Mouse (Mus musculus): ENCODE measurements around the gene Iqschfp. TPM values are rescaled to one million over a fixed set of nuclear protein-coding genes. Genes with fewer than 3 reads are reported as not detected.

The Iqschfp gene
- total and polyA plus RNA-seq, 2 experiments from 2014 or later, result not detected

DNA sequence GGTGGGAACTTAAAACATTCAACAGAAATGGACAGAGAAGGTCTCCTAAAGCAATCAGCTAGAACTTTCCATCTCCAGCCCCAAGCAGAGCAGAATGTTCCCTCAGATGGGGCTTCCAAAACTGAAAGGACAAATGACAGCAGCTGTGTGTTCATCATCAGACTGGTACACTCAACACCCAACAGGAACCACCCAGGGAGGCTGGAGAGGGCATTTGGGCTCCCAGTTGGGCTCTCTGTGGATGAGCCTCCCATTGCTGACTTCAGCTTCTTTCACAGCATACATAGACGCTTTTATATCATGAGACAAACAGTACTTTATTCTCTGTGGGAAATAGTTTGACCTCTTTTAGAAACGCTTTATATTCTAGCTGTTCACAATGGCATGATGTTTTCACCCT lies 464.5 kb downstream of the Iqschfp start:
- H3K4me3 ChIP-seq (ENCODE audit: low read depth, low read length), result no peak overlapping the region
- TF ChIP-seq CTCF (IDR thresholded peaks at IDR 0.05; ENCODE audit: low read depth) (no peak), EP300 (IDR thresholded peaks at IDR 0.05; ENCODE audit: low read depth) (no peak)
- no peak for ATAC-seq (ENCODE audit: insufficient read depth, low read depth)
- H3K4me2 ChIP-seq (ENCODE audit: low read depth, low read length), result no peak overlapping the region
- H3K27ac ChIP-seq (ENCODE audit: low read depth), result no peak overlapping the region
- 77% methylated on average over 2 of the region's 2 CpGs for WGBS
- no peaks in the 10 kb centered on the region for H3K36me3 ChIP-seq (replicated peaks; ENCODE audit: control insufficient read depth, insufficient read depth, low read length)
- no peaks in the 10 kb centered on the region for H3K9me3 ChIP-seq (replicated peaks; ENCODE audit: control insufficient read depth, low read length)
- H3K27me3 ChIP-seq (ENCODE audit: control insufficient read depth, insufficient read depth, low read length), result no peaks in the 10 kb centered on the region
- no peak overlapping the region for H3K9ac ChIP-seq (replicated peaks; ENCODE audit: low read depth, low read length)
- H3K4me1 ChIP-seq (ENCODE audit: control insufficient read depth, insufficient read depth), result no peaks in the 10 kb centered on the region
- no peak for DNase-seq (ENCODE audit: low spot score)

- ATAC-seq (ENCODE audit: insufficient read depth, low read depth), result no peak
- Histone ChIP-seq H3K4me3 (ENCODE audit: low read depth, low read length) (no peak overlapping the region), H3K9me3 (replicated peaks; ENCODE audit: control insufficient read depth, low read length) (no peaks in the 10 kb centered on the region), H3K27me3 (ENCODE audit: control insufficient read depth, insufficient read depth, low read length) (no peaks in the 10 kb centered on the region), H3K9ac (replicated peaks; ENCODE audit: low read depth, low read length) (no peak overlapping the region), H3K27ac (ENCODE audit: low read depth) (no peak overlapping the region), H3K36me3 (replicated peaks; ENCODE audit: control insufficient read depth, insufficient read depth, low read length) (no peaks in the 10 kb centered on the region), H3K4me2 (ENCODE audit: low read depth, low read length) (no peak overlapping the region), H3K4me1 (ENCODE audit: control insufficient read depth, insufficient read depth) (no peaks in the 10 kb centered on the region)
- DNase-seq (ENCODE audit: low spot score), result no peak
- TF ChIP-seq EP300 (IDR thresholded peaks at IDR 0.05; ENCODE audit: low read depth) (no peak), CTCF (IDR thresholded peaks at IDR 0.05; ENCODE audit: low read depth) (no peak)
These were observed 476.0 kb downstream of the Iqschfp start for GRCm38 (mm10) chr3:68368029-68368428.

DNA sequence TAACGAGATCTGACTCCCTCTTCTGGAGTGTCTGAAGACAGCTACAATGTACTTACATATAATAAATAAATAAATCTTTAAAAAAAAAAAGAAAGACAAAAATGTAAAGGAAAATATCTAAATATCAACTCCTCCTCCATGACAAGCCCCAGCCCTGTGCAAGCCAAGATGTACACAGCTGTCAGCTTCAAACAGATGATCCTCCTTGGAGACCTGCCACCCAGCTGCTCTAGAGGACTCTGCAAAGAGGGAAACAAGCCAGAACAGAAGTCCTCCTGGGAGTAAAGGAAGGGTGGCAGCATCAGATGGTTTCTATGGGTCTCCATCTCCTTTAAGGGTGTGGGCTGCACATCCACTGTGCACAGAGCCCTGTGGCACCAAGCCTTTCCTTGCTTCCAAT lies 480.9 kb downstream of the Iqschfp start:
- TF ChIP-seq EP300 (IDR thresholded peaks at IDR 0.05; ENCODE audit: low read depth) (no peak), CTCF (IDR thresholded peaks at IDR 0.05; ENCODE audit: low read depth) (no peak)
- H3K9ac ChIP-seq (replicated peaks; ENCODE audit: low read depth, low read length), result no peak overlapping the region
- H3K9me3 ChIP-seq (replicated peaks; ENCODE audit: control insufficient read depth, low read length), result no peaks in the 10 kb centered on the region
- no peak overlapping the region for H3K4me2 ChIP-seq (ENCODE audit: low read depth, low read length)
- no peak overlapping the region for H3K27ac ChIP-seq (ENCODE audit: low read depth)
- no peaks in the 10 kb centered on the region for H3K27me3 ChIP-seq (ENCODE audit: control insufficient read depth, insufficient read depth, low read length)
- no peaks in the 10 kb centered on the region for H3K36me3 ChIP-seq (replicated peaks; ENCODE audit: control insufficient read depth, insufficient read depth, low read length)
- no peak overlapping the region for H3K4me3 ChIP-seq (ENCODE audit: low read depth, low read length)
- no CpG with 5 or more reads among the region's 1 CpGs for WGBS
- no peak for DNase-seq (ENCODE audit: low spot score)
- H3K4me1 ChIP-seq (ENCODE audit: control insufficient read depth, insufficient read depth), result no peaks in the 10 kb centered on the region
- ATAC-seq (ENCODE audit: insufficient read depth, low read depth), result no peak

DNA sequence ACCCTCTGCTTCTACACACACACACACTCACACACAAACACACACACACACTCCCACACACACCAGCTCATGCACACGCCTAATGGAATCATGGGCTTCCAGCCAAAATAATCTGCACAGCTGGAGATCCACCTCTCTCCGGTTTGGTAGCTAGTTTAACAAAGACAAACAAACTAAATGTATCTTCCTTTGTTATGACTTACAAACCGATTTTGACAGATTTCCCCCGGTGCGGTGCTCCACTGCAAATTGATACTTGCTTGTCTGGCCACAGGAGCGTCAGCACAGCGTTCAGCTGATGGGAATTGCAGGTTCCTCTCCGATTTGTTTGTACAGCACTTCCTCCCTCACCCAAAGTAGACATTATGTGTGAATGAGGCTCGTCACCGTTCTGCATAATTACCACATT lies 483.1 kb downstream of the Iqschfp start:
- no peak overlapping the region for H3K4me2 ChIP-seq (ENCODE audit: low read depth, low read length)
- no peak for DNase-seq (ENCODE audit: low spot score)

DNA sequence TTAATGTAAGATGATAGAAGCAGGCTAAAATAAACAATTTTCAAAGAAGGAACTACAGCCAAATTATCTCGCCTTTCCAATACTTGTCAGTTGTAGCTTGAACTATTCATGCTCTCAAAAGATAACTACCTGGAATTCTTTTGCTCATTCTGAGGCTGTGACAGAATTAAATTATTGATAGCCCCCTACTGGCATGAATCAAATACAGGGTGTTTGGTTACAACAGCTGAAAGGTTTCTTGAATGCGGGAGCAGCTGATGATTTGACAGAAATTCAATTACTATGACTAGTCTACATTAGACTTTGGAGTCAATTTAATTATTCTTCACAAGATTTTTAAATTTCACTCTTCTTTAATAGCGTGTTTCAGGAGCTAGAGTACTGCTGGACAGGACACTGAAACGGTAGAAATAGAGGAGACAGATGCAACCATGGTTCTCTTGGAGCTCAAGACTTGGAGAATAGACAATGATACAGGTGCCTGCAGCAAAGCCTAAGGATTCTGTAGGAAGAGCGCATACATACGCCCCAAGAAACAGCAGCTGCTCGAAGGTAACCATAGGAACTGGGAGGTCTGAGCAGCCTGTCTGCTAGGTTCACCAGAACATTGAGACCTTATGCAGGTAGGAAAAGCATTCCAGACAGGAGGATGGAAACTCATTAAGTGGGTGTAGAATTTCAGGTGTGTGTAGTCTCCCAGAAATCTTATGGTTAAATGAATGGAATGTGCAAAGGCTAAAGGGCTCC lies 485.6 kb downstream of the Iqschfp start:
- no peaks in the 10 kb centered on the region for H3K9me3 ChIP-seq (replicated peaks; ENCODE audit: control insufficient read depth, low read length)
- H3K27ac ChIP-seq (ENCODE audit: low read depth), result no peak overlapping the region
- no peak overlapping the region for H3K4me2 ChIP-seq (ENCODE audit: low read depth, low read length)
- WGBS, result 74% methylated on average over 7 of the region's 7 CpGs
- no peak overlapping the region for H3K4me3 ChIP-seq (ENCODE audit: low read depth, low read length)
- no peaks in the 10 kb centered on the region for H3K4me1 ChIP-seq (ENCODE audit: control insufficient read depth, insufficient read depth)
- TF ChIP-seq CTCF (IDR thresholded peaks at IDR 0.05; ENCODE audit: low read depth), result no peak
- TF ChIP-seq EP300 (IDR thresholded peaks at IDR 0.05; ENCODE audit: low read depth), result no peak
- ATAC-seq (ENCODE audit: insufficient read depth, low read depth), result no peak
- H3K36me3 ChIP-seq (replicated peaks; ENCODE audit: control insufficient read depth, insufficient read depth, low read length), result no peaks in the 10 kb centered on the region
- no peaks in the 10 kb centered on the region for H3K27me3 ChIP-seq (ENCODE audit: control insufficient read depth, insufficient read depth, low read length)
- H3K9ac ChIP-seq (replicated peaks; ENCODE audit: low read depth, low read length), result no peak overlapping the region
- DNase-seq (ENCODE audit: low spot score), result no peak

More for the DNA sequence above, 483.1 kb downstream of the Iqschfp start:
- Histone ChIP-seq H3K36me3 (replicated peaks; ENCODE audit: control insufficient read depth, insufficient read depth, low read length) (no peaks in the 10 kb centered on the region), H3K27ac (ENCODE audit: low read depth) (no peak overlapping the region), H3K9me3 (replicated peaks; ENCODE audit: control insufficient read depth, low read length) (no peaks in the 10 kb centered on the region), H3K4me1 (ENCODE audit: control insufficient read depth, insufficient read depth) (no peaks in the 10 kb centered on the region), H3K27me3 (ENCODE audit: control insufficient read depth, insufficient read depth, low read length) (no peaks in the 10 kb centered on the region), H3K4me3 (ENCODE audit: low read depth, low read length) (no peak overlapping the region), H3K9ac (replicated peaks; ENCODE audit: low read depth, low read length) (no peak overlapping the region)
- TF ChIP-seq CTCF (IDR thresholded peaks at IDR 0.05; ENCODE audit: low read depth), result no peak
- 49% methylated on average over 10 of the region's 10 CpGs for WGBS
- ATAC-seq (ENCODE audit: insufficient read depth, low read depth), result no peak

DNA sequence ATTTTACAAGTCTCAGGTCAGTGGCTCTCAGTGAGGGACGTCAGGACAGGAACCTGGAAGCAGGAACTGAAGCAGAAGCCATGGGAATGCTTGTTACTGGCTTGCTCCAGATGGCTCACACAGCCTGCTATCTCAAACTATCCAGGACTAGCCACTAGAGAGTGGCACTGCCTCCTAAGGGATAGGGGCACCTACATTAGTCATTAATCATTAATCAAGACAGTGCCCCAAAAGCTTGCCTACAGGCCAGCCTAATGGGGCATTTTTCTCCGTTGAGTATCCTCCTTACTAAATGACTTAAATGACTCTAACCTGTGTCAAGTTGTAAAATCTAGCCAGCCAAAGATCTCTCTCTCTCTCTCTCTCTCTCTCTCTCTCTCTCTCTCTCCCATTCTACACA lies 486.8 kb downstream of the Iqschfp start:
- H3K4me1 ChIP-seq (ENCODE audit: control insufficient read depth, insufficient read depth), result no peaks in the 10 kb centered on the region
- DNase-seq (ENCODE audit: low spot score) (no peak), ATAC-seq (ENCODE audit: insufficient read depth, low read depth) (no peak)
- no peak overlapping the region for H3K4me2 ChIP-seq (ENCODE audit: low read depth, low read length)
- TF ChIP-seq CTCF (IDR thresholded peaks at IDR 0.05; ENCODE audit: low read depth) (no peak), EP300 (IDR thresholded peaks at IDR 0.05; ENCODE audit: low read depth) (no peak)
- no peaks in the 10 kb centered on the region for H3K27me3 ChIP-seq (ENCODE audit: control insufficient read depth, insufficient read depth, low read length)
- 70% methylated on average over 2 of the region's 2 CpGs for WGBS
- H3K27ac ChIP-seq (ENCODE audit: low read depth), result no peak overlapping the region
- H3K36me3 ChIP-seq (replicated peaks; ENCODE audit: control insufficient read depth, insufficient read depth, low read length), result no peaks in the 10 kb centered on the region
- no peaks in the 10 kb centered on the region for H3K9me3 ChIP-seq (replicated peaks; ENCODE audit: control insufficient read depth, low read length)
- H3K9ac ChIP-seq (replicated peaks; ENCODE audit: low read depth, low read length), result no peak overlapping the region
- H3K4me3 ChIP-seq (ENCODE audit: low read depth, low read length), result no peak overlapping the region
